Mouse (Mus musculus) G1E (cell line): ENCODE data around the gene Rgs8.

Experiments
- CTCF ChIP-seq: IDR thresholded peaks from 2 replicates; pipeline ENCODE4 v1.5.1; 2012; ENCODE audit warnings: low read depth, low read length, inconsistent platforms, mixed read lengths
- GATA1 ChIP-seq: IDR thresholded peaks from 2 replicates; pipeline ENCODE4 v1.6.1; 2012; ENCODE audit warnings: borderline replicate concordance, low read length, inconsistent platforms, mixed read lengths

DNA sequence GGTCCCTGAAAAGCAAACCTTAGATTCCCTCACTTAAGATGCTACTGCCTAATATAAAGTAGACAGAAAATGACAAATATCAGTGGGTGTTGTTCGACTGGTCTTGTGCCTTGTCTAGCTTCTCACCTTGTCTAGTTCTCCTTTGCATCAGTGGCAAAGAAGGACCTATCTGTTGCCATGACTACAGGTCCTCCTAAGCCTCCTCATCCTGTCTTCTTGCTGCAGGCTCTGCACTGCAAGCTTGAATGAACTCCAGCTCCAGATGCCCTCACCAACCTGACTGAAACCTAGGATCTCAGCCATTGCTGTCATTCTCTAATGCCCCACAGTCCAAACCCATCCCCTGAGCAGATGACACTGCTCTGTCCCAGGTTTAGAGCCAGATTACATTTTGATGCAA is 65.2 kb downstream of the Rgs8 start:
- TF ChIP-seq CTCF (no peak), GATA1 (no peak)
